Mouse (Mus musculus) B cell, adult 2 months (primary cell): ENCODE results near the gene Gm45062.

Source experiments
- DNase-seq, 2 experiments: peaks; one replicate each; pipeline ENCODE4 v3.0.0; 2022

Gene Gm45062

DNA sequence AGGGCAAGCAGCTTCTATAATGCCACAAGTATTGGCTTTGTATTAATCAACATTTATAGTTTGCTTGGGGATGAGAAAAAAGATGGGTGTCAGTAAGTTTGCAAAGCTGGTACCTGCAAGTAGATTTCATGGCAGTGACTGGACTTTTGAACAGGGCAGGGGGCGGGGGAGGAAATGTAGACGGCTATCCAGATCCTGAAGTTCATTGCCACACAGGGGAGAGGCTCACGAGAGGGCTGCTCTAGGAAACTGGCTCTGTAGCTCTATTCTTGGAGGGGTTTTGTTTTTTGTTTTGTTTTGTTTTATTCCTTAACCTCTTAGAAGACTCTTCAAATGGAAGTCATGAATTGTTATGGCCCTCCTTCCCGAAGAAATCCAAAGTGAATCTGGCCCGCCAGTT is 162.2 kb downstream of the Gm45062 start:
- DNase-seq = no peak

- no peak for DNase-seq
These were observed 162.8 kb downstream of the Gm45062 start for GRCm38 (mm10) chr6:8421959-8422581.

DNA sequence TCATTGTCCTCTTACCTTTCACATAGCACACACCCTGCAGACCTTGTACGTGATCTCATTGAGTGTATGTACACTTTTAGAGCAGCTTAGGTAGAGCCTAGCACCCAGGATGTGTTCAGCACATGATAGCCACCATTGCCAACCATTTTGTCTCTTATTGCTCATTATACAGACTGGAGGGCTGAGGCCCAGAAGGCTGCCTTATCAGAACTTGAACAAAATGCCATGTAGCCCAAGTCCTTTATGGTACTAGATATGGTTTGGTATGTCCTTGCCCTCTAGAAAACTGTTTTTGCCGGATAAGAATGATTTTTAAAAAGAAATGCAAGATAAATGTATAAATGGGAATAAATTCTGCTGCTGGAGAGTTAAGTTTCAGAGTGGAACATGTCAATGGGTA is 163.9 kb downstream of the Gm45062 start:
- DNase-seq = no peak

DNA sequence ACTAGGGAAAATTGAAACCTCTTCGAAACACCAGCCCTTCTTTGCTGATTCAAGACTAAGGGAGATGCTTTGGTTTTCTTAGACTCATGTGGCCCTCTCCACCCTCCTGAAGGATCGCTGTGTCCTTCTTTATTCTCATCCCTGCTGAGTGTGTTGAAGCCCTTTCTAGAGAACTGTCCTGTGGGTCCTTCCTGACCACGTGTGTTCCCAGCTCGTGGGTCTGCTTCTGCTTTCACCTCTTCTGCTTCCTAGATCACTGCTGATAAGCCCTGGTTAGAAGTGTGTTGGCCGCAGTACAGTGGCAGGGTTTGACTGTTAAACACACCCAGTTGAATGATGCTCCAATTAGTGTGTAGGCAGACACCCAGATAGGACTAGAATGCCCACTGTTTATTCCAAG is 168.4 kb downstream of the Gm45062 start:
- no peak for DNase-seq

DNA sequence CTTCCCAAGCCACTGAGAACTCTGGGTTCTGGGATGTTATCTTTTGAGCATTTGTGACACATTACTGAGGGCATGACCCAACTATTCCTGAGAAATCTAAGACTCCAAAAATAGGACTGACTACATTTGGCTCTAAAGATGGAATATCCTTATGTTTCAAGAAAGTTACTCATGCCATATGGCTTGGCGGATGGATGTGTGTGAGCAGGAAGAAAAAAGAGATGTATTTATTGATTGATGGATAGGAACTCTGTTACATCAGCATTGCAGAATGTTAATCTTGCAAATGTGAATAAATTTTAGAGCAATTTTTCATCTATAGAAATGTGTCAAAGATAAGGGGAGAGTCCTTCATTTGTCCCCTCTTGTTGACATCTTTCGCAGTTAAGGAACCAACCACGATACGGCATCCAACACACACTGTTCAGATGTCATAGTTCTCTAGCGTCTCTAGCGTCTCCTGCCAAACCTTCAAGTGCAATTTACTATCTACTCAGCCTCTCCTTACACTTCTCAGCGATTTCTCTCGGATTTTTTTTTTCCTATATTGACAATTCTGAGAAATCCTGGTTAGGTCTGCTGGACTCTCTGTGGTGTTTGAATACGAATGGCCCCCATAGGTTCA is 171.5 kb downstream of the Gm45062 start:
- no peak for DNase-seq

GRCm38 (mm10) chr6:8433179-8433578 is 173.9 kb downstream of the Gm45062 start:
- DNase-seq = no peak

DNA sequence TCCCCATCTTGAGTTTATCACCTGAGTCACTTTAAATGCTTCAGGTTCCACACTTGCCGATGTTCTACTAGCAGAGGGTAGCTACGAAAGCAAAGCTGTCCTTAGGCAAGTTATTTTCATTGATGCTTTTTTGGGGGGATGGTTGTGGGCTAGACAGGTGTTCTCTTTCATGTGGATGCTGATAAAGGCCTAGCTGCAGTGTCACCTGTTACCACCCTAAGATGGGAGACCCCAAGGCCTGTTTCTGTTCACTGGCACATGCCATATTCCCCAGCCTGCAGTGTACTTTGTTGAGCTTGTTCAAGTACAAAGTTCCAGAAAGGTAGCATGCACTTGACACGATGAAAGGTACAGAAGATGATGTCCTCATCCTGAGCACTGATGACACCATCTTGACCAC is 178.7 kb downstream of the Gm45062 start:
- no peak for DNase-seq

GRCm38 (mm10) chr6:8441814-8442213 is 182.6 kb downstream of the Gm45062 start:
- no peak for DNase-seq

- DNase-seq = no peak
These were observed 187.5 kb downstream of the Gm45062 start for GRCm38 (mm10) chr6:8446786-8447185.

DNA sequence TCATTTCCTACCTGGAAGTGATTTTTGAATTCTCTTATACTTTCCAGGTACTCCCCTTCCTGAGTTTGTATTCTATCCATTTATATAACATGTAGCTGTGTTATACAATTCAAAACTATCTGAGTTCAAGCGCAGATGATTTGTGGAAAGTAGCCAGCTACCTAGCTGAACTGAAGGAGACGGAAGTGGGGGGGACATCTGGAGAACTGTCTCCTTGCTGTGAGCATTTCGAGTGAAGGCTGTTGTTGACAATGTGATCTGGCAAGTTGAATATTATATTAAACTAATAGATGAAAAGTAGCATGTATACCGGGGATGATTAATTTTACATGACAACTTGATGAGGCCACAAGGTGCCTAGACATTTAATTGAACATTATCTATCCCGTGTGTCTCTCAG is 196.3 kb downstream of the Gm45062 start:
- DNase-seq = no peak

GRCm38 (mm10) chr6:8458596-8458995 is 199.3 kb downstream of the Gm45062 start:
- DNase-seq = no peak

DNA sequence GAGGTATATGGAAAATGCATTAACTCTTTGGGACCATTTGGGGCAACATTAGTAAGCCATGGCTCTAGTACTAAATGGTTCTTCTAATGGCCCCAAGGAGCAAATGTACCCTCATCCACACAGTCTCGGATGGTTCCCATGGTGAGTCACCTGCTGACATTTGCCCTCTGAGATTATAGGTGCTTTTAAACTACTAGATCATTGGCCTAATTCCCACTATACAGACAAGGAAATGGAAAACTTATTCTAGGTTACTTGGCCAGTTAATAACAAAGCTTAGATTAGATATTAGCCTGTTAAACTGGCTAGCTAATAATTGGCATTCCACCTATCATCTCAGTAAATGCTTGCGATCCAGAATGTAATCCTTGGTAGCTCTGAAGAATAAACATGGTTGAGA is 203.2 kb downstream of the Gm45062 start:
- no peak for DNase-seq

DNA sequence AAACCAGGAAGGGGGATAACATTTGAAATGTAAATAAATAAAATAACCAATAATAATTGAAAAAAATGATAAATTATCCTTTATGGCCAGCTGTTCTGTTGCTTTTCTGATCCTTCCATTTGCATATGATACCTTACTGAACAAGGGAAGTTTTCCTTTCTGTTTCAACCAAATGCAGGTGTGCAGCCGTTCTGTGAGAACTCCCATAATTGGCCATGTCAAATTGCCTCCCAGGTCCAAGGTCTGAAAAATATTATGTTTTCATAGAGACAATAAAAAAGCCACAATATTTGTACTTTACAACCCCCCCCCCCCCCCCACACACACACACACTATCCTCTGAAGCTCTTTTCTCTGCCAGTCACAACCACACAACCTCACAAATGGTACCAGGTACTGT is 206.1 kb downstream of the Gm45062 start:
- DNase-seq = no peak

DNA sequence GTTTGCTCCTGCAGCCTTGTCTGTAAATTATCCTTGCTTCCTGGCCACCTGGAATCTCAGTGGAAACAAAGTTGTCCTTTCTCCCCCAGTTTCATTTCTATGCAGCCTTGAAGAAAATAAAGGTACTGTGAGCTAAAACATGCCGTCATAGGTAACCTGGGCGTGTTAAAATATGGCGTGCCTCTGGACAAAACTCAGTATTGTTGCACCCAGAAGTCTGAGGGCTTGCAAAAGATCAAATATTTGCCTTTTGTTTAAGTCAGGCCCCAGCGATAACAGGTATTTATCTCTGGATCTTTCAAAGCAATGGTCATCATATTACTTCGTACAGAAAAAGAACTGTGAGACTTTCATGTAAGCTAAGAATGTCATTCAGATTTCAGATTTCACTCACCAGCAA is 206.7 kb downstream of the Gm45062 start:
- no peak for DNase-seq

GRCm38 (mm10) chr6:8467667-8468337 is 208.6 kb downstream of the Gm45062 start:
- DNase-seq = no peak

- no peak for DNase-seq
These were observed 210.7 kb downstream of the Gm45062 start for GRCm38 (mm10) chr6:8469918-8470317.

DNA sequence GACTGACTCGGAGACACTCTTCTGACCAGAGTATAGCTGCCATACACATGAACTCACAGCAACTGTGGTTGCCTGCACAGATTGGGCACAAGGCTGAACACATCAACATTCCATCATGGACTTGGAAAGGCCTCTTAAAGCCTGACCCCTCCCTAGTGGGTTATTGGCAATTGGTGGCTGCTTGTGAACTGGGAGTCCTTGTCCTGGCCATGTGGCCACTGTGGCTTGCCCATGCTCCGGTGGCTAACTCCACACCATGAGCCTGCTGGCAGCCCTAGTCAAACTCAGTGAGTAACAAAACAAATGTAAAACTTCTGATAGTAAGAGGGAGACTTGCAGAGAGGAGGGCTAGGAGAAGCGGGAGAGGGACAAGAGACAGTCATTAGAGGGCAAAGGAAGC is 212.9 kb downstream of the Gm45062 start:
- no peak for DNase-seq

DNA sequence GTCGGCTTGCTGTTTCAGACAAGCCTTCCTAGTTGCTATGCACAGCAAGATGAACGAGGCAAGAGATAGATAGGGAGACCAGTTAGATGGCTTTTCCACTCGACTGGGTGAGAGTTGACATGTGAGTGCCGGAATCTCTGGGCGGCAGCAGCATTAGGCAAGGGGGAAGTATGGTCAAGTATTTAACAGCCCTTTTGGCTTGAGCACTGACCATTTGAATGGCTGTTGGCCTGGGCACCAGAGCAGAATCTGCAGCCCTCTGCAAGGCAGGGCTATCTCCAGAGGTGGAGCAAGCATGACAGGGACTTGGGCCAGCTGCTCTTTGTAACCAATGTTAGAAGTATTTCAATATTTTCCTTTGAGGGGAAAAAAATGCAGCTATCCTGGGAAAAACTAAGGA is 213.7 kb downstream of the Gm45062 start:
- DNase-seq = no peak

DNA sequence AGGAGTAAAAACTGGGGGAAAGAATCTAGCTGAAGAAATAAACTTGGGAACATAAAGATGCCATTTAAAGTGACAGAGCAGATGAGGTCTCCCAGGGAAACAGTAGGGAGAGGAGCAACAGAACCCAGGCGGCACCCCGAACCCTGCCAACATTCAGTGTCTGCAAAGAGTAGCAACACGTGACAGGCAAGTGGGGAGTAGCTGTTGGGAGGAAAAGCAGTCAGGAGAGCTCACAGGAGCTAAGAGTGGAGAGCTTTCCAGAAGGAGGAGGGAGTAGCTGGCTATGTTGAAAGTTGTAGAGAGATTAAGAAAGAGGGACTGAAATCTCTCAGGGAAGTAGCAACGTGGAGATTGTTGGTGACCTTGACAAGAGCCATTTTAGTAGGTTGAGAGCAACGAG is 214.2 kb downstream of the Gm45062 start:
- DNase-seq = no peak

GRCm38 (mm10) chr6:8474316-8474715 is 215.1 kb downstream of the Gm45062 start:
- DNase-seq = no peak

DNA sequence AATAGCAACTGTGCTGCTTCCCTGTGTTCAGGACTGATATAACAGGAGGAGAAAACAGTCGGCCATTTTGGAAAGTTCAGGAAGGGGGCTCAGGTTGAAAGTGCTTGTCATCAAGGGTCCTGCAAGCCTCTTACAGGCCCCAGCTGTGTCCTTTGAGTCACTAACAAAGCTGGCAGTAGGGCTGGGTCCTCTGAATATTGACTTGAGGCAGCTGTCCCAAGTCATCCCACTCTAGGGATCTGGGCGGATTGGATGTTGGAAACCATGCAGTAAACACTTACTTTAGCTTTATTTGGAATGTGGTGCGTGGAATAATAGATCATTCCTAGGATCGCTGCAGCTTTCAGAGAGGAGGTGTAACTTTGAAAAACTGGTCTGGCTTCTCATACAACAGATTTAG is 215.6 kb downstream of the Gm45062 start:
- no peak for DNase-seq

GRCm38 (mm10) chr6:8479176-8479575 is 219.9 kb downstream of the Gm45062 start:
- no peak for DNase-seq

GRCm38 (mm10) chr6:8484437-8485275 is 225.4 kb downstream of the Gm45062 start:
- DNase-seq = no peak
